Mouse (Mus musculus): ENCODE measurements around the gene Usp32.

Usp32 gene

GRCm38 (mm10) chr11:84979351-84979750 is 160.6 kb downstream of the Usp32 start:
- DNase-seq (ENCODE audit: inconsistent ontology term): no peak

- no peak for DNase-seq (ENCODE audit: inconsistent ontology term)
These were observed 161.8 kb downstream of the Usp32 start for GRCm38 (mm10) chr11:84978113-84978512.

- no peak for DNase-seq (ENCODE audit: inconsistent ontology term)
These were observed 162.5 kb downstream of the Usp32 start for GRCm38 (mm10) chr11:84977385-84977952.

- DNase-seq (ENCODE audit: inconsistent ontology term): no peak
These were observed 163.3 kb downstream of the Usp32 start for GRCm38 (mm10) chr11:84976706-84977105.

GRCm38 (mm10) chr11:84974582-84974981 is 165.4 kb downstream of the Usp32 start:
- no peak for DNase-seq (ENCODE audit: inconsistent ontology term)

- no peak for DNase-seq (ENCODE audit: inconsistent ontology term)
These were observed 166.3 kb downstream of the Usp32 start for GRCm38 (mm10) chr11:84973661-84974060.

GRCm38 (mm10) chr11:84972067-84972466 is 167.9 kb downstream of the Usp32 start:
- no peak for DNase-seq (ENCODE audit: inconsistent ontology term)

- no peak for DNase-seq (ENCODE audit: inconsistent ontology term)
These were observed 171.2 kb downstream of the Usp32 start for GRCm38 (mm10) chr11:84968775-84969174.

- DNase-seq (ENCODE audit: inconsistent ontology term): no peak
These were observed 171.7 kb downstream of the Usp32 start for GRCm38 (mm10) chr11:84968309-84968708.

- DNase-seq (ENCODE audit: inconsistent ontology term): no peak
These were observed 172.8 kb downstream of the Usp32 start for GRCm38 (mm10) chr11:84967113-84967512.

- DNase-seq (ENCODE audit: inconsistent ontology term): no peak
These were observed 173.3 kb downstream of the Usp32 start for GRCm38 (mm10) chr11:84966696-84967095.

- DNase-seq (ENCODE audit: inconsistent ontology term): no peak
These were observed 176.4 kb downstream of the Usp32 start for GRCm38 (mm10) chr11:84963556-84963955.

- DNase-seq (ENCODE audit: inconsistent ontology term): no peak
These were observed 177.4 kb downstream of the Usp32 start for GRCm38 (mm10) chr11:84962536-84962935.

GRCm38 (mm10) chr11:84961571-84961970 is 178.4 kb downstream of the Usp32 start:
- no peak for DNase-seq (ENCODE audit: inconsistent ontology term)

GRCm38 (mm10) chr11:84960780-84961179 is 179.2 kb downstream of the Usp32 start:
- DNase-seq (ENCODE audit: inconsistent ontology term): no peak

GRCm38 (mm10) chr11:84960291-84960690 is 179.7 kb downstream of the Usp32 start:
- no peak for DNase-seq (ENCODE audit: inconsistent ontology term)

DNA sequence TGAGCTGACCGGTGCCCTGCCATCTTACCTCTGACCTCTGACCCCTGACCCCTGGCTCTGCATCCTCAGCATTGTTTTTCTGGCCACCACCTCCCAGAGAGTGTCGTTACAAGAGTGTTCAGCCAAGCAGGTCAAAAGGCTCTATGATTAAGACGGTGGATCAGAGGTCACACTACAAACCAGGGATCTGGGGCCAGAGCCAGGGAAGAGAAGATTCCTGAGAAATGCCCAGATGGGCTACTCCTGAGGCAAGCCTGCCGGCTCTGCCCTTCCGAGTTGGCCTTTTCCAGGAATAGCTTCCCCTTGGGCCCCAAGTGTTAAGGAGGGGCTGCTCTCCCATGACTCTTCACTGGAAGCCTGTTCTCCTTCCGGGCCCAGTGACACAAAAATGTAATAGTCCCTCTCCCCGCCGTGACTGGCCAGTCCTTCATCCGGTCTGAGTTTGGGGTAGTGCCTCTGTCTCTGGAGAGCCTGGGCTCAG is 180.2 kb downstream of the Usp32 start:
- no peak for DNase-seq (ENCODE audit: inconsistent ontology term)

GRCm38 (mm10) chr11:84959181-84959580 is 180.8 kb downstream of the Usp32 start:
- no peak for DNase-seq (ENCODE audit: inconsistent ontology term)

DNA sequence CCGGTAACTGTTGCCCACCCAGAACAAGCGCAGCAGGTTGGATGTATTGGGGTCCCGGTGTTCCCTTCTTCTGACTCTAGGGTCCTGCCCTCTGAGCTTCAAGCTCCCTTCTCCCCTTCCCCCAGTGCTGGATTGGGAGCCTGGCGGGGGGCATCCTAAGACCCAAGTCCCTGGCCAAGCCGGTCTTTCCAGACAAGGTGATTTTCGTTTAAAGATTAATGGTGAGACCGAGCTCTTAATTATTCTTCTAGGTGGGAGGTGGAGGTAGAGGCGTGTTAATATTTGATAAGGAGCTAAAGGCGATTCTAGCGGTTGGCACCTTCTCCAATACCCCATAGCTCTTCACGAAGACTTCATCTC is 181.7 kb downstream of the Usp32 start:
- no peak for DNase-seq (ENCODE audit: inconsistent ontology term)

DNA sequence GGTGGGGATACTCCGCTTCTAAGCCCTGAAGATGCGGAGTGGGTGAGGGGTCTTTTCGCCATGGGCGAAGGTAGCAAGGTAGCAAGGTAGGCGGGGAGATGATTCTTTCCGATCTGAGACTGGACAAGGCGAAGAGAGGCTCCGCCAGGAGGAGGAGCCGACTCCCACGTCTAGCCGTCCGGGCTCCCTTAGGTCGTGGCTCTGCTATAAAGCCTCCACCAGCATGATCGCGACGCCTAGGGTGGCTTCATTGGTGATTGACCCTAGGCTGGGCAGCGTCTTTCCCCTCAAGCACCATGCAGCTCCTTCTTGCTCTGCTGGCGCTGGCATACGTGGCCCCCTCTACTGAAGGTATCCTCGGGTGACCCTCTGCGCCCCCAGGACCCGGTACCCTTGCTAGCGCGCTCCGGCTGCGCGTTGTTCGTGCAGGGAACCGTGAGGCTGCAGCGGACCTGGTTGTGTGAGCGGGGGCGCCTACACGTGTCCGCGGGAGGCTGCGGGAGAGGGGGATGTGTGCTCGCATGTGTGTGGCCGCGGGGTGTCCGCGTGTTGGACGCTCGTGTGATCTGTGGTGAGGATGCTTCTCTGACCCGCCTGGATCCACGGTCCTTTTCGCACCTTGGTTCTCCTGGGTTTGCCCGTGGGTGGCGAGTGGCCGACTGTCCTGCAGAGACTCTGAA is 182.2 kb downstream of the Usp32 start, which contains the start of gene Car4:
Gene Car4 (plus strand): TSS at position 196 of the 680 bp plus-strand sequence.
- no peak for DNase-seq (ENCODE audit: inconsistent ontology term)

- no peak for DNase-seq (ENCODE audit: inconsistent ontology term)
These were observed 182.8 kb downstream of the Usp32 start for GRCm38 (mm10) chr11:84957171-84957570.

DNA sequence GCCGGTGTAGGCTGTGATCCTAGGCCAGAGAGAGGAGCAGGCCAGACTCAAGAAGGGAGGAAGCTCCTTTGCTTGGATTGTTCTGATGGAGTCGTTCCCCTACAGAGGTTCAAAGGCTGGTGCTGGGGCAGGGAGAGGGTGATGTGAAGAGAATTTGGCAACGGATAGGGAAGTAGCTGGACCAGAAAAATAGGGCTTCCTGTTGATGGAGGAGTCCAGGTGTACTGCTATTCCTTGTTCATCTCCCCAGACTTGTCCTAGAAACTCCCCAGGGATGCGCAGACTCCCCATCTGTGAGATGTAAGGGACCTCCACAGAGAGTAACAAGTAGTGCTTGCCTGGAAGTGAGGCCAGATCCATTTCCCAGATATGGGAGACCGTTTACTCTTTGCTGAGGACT is 183.6 kb downstream of the Usp32 start:
- no peak for DNase-seq (ENCODE audit: inconsistent ontology term)

- no peak for DNase-seq (ENCODE audit: inconsistent ontology term)
These were observed 187.3 kb downstream of the Usp32 start for GRCm38 (mm10) chr11:84952611-84953010.

GRCm38 (mm10) chr11:84948526-84948925 is 191.4 kb downstream of the Usp32 start:
- no peak for DNase-seq (ENCODE audit: inconsistent ontology term)

Measured in Muller cell, postnatal 12 days (primary cell).